Mouse (Mus musculus) Muller cell, postnatal 12 days (primary cell): ENCODE results near the gene Kcnh6.
A peak's percentile ranks its signal among the peaks of the same experiment; 100 is the strongest.
"Not testable (repeated sequence)": the region's sequence is repeated elsewhere in the genome, so short reads cannot be mapped to it uniquely, and the experiment has no call there.

Experiments
- DNase-seq: peaks from one replicate; pipeline ENCODE4 v3.0.0-alpha.2; 2015; ENCODE audit errors: inconsistent ontology term

Kcnh6 gene

GRCm38 (mm10) chr11:106013556-106014225 lies 5.8 kb downstream of the Kcnh6 start:
- DNase-seq = peak; percentile 36

- DNase-seq = no peak
These were observed 8.5 kb downstream of the Kcnh6 start for GRCm38 (mm10) chr11:106016440-106016839.

GRCm38 (mm10) chr11:106020051-106020763 lies 12.3 kb downstream of the Kcnh6 start:
- DNase-seq = no peak

GRCm38 (mm10) chr11:106025774-106026173 lies 17.9 kb downstream of the Kcnh6 start:
- no peak for DNase-seq

GRCm38 (mm10) chr11:106026465-106027151 lies 18.7 kb downstream of the Kcnh6 start:
- DNase-seq = peak; percentile 44

GRCm38 (mm10) chr11:106027607-106028006 lies 19.7 kb downstream of the Kcnh6 start:
- DNase-seq = no peak

GRCm38 (mm10) chr11:106032074-106032473 lies 24.1 kb downstream of the Kcnh6 start:
- DNase-seq = not testable (repeated sequence)

- peak; percentile 26 for DNase-seq
These were observed 25.6 kb downstream of the Kcnh6 start for GRCm38 (mm10) chr11:106033491-106033919.

- no peak for DNase-seq
These were observed 27.1 kb downstream of the Kcnh6 start for GRCm38 (mm10) chr11:106034986-106035385.

- DNase-seq = peak; percentile 98
These were observed 28.9 kb downstream of the Kcnh6 start, which contains the start of gene Dcaf7 for GRCm38 (mm10) chr11:106036548-106037417. Dcaf7 (plus strand) TSS chr11:106036872.

GRCm38 (mm10) chr11:106037418-106037751 lies 29.5 kb downstream of the Kcnh6 start:
- DNase-seq = peak; percentile 79

GRCm38 (mm10) chr11:106044349-106044748 lies 36.4 kb downstream of the Kcnh6 start:
- DNase-seq = no peak

- DNase-seq = no peak
These were observed 37.3 kb downstream of the Kcnh6 start for GRCm38 (mm10) chr11:106045256-106045655.

GRCm38 (mm10) chr11:106045780-106046179 lies 37.9 kb downstream of the Kcnh6 start:
- DNase-seq = no peak

- DNase-seq = no peak
These were observed 38.7 kb downstream of the Kcnh6 start for GRCm38 (mm10) chr11:106046584-106046983.

GRCm38 (mm10) chr11:106053921-106054320 lies 46.0 kb downstream of the Kcnh6 start:
- DNase-seq = no peak

- DNase-seq = no peak
These were observed 46.7 kb downstream of the Kcnh6 start for GRCm38 (mm10) chr11:106054600-106054999.

GRCm38 (mm10) chr11:106055341-106055740 lies 47.4 kb downstream of the Kcnh6 start:
- DNase-seq = no peak

- DNase-seq = no peak
These were observed 49.0 kb downstream of the Kcnh6 start for GRCm38 (mm10) chr11:106056819-106057491.

- no peak for DNase-seq
These were observed 50.1 kb downstream of the Kcnh6 start for GRCm38 (mm10) chr11:106058020-106058419.

GRCm38 (mm10) chr11:106060549-106060948 lies 52.6 kb downstream of the Kcnh6 start:
- no peak for DNase-seq
